In the genomic region with DNA sequence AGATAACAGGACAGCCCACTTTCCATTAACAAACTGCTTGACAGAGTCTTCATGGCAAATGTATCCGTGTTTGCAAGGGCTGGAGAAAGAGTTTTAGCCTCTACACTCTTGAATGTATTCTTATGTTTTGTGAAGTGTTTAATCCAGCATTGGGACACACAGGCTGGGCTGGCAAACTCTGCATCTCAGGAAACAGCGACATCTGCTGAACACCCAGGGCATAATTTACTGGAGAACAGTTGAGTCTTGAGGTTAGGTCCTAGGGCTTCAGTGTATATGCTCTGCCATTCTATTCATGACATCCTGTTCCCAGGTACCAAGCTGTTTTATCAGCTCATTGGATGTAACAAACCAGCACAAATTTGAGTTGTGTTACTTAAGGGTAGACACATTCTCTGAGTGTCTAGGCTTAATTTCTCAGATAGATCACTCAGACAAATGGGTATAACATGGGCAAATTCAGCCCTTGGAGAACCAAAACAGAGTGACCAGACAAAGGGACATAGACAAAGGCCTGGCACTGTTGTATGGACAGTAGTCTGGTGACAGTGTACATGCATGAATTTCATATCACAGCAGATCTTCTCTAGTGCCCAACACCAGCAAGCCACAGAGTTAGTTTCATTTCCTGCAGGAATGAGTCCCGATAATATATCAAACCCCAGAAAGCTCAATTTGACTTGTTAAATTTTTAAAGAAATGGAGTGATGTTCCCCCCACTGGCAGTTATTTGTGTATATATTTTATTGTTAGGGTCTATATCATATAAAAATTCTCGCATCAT, we compare ENCODE assay signal across 9 mouse cellular contexts.
DNase-seq lines count a peak whose midpoint lies in the region; ATAC-seq and TF ChIP-seq lines count a peak whose summit lies in the region.
"Had no signal": no experiment of that assay in that cellular context is flagged by ENCODE, and none has a peak within 500 bp of the region (broad histone marks: within the 10 kb centered on the region; RNA-seq: fewer than 3 reads in every experiment).

No protein-coding gene starts in this region.

- no peak overlapping the region for H3K4me3 ChIP-seq in hindbrain, embryonic 10.5 days
- no peak overlapping the region for H3K4me3 ChIP-seq in hindbrain, embryonic 12.5 days
- no peak overlapping the region for H3K4me3 ChIP-seq in hindbrain, embryonic 14.5 days (replicated peaks; ENCODE audit: low read length)
- H3K4me3 ChIP-seq in thymus, adult 2 months (ENCODE audit: control insufficient read depth, insufficient read depth, low read length), result no peak overlapping the region
- H3K4me3 ChIP-seq: myocyte had no signal

- intact Hi-C loops in left cerebral cortex, postnatal 4 days (cut with DNase I), result no loop called here

- WGBS in hindbrain, embryonic 10.5 days, result 66% methylated on average over 4 of the region's 4 CpGs
- 72% methylated on average over 4 of the region's 4 CpGs for WGBS in hindbrain, embryonic 12.5 days
- WGBS in hindbrain, embryonic 14.5 days, result 66% methylated on average over 4 of the region's 4 CpGs
- WGBS in thymus, adult 2 months, result 46% methylated on average over 4 of the region's 4 CpGs

- TF ChIP-seq CTCF in thymus, adult 2 months (IDR thresholded peaks at IDR 0.05; ENCODE audit: borderline replicate concordance, control insufficient read depth, extremely low read depth, insufficient read depth, low read length, poor library complexity), result no peak

- TF ChIP-seq POLR2A in thymus, adult 2 months (IDR thresholded peaks at IDR 0.05; ENCODE audit: control insufficient read depth, extremely low read depth, insufficient read depth, low read length, poor library complexity), result no peak

- no peak overlapping the region for H3K27ac ChIP-seq in hindbrain, embryonic 10.5 days
- H3K27ac ChIP-seq in hindbrain, embryonic 12.5 days, result no peak overlapping the region
- no peak overlapping the region for H3K27ac ChIP-seq in hindbrain, embryonic 14.5 days
- H3K27ac ChIP-seq in thymus, adult 2 months (ENCODE audit: control insufficient read depth, insufficient read depth, low read length), result no peak overlapping the region

- H3K9ac ChIP-seq in hindbrain, embryonic 12.5 days, result no peak overlapping the region
- H3K9ac ChIP-seq in hindbrain, embryonic 14.5 days, result no peak overlapping the region

- no peak overlapping the region for H3K4me2 ChIP-seq in hindbrain, embryonic 12.5 days (replicated peaks)
- no peak overlapping the region for H3K4me2 ChIP-seq in hindbrain, embryonic 14.5 days (replicated peaks)

- no peaks in the 10 kb centered on the region for H3K27me3 ChIP-seq in hindbrain, embryonic 10.5 days (ENCODE audit: insufficient read depth, poor library complexity, severe bottlenecking)
- H3K27me3 ChIP-seq in hindbrain, embryonic 12.5 days, result no peaks in the 10 kb centered on the region
- H3K27me3 ChIP-seq in hindbrain, embryonic 14.5 days (ENCODE audit: control insufficient read depth, insufficient read depth, low read length), result no peaks in the 10 kb centered on the region
- no peaks in the 10 kb centered on the region for H3K27me3 ChIP-seq in thymus, adult 2 months (ENCODE audit: control insufficient read depth, insufficient read depth, low read length)

- peak; percentile 11 for DNase-seq in hindbrain, embryonic 10.5 days (ENCODE audit: low spot score)
- peak; percentile 12 for DNase-seq in R1 (ENCODE audit: low read depth, low spot score)
- DNase-seq in embryo, embryonic 10.5 days (ENCODE audit: low spot score), result peak; percentile 71
- DNase-seq in hindbrain, embryonic 14.5 days (ENCODE audit: low spot score), result peak; percentile 44
- peak; percentile 43 for DNase-seq in left cerebral cortex, postnatal 4 days
- DNase-seq in right cerebral cortex, adult 2 months (ENCODE audit: low spot score in 2 of 2), result peak; percentile 47 to 51
- DNase-seq in thymus, adult 2 months, result no peak

- H3K9me3 ChIP-seq in hindbrain, embryonic 10.5 days, result no peaks in the 10 kb centered on the region
- no peaks in the 10 kb centered on the region for H3K9me3 ChIP-seq in hindbrain, embryonic 12.5 days (replicated peaks)
- no peaks in the 10 kb centered on the region for H3K9me3 ChIP-seq in hindbrain, embryonic 14.5 days (ENCODE audit: control insufficient read depth, low read length)

- H3K36me3 ChIP-seq in hindbrain, embryonic 10.5 days, result no peaks in the 10 kb centered on the region
- no peaks in the 10 kb centered on the region for H3K36me3 ChIP-seq in hindbrain, embryonic 12.5 days
- no peaks in the 10 kb centered on the region for H3K36me3 ChIP-seq in hindbrain, embryonic 14.5 days (replicated peaks; ENCODE audit: control insufficient read depth, insufficient read depth)
- no peaks in the 10 kb centered on the region for H3K36me3 ChIP-seq in thymus, adult 2 months (ENCODE audit: control insufficient read depth, insufficient read depth, low read length)

- no peak for ATAC-seq in hindbrain, embryonic 12.5 days (ENCODE audit: low FRiP score)
- no peak for ATAC-seq in hindbrain, embryonic 14.5 days (ENCODE audit: low FRiP score)

- H3K4me1 ChIP-seq in hindbrain, embryonic 10.5 days (replicated peaks), result no peaks in the 10 kb centered on the region
- H3K4me1 ChIP-seq in hindbrain, embryonic 12.5 days, result no peaks in the 10 kb centered on the region
- no peaks in the 10 kb centered on the region for H3K4me1 ChIP-seq in hindbrain, embryonic 14.5 days (replicated peaks; ENCODE audit: control insufficient read depth, insufficient read depth, low read length)
- H3K4me1 ChIP-seq in thymus, adult 2 months (replicated peaks; ENCODE audit: control insufficient read depth, insufficient read depth, low read length), result no peaks in the 10 kb centered on the region
